Mouse (Mus musculus) neural tube, embryonic 14.5 days (tissue): ENCODE results near the gene Snx29. TPM values are rescaled to one million over a fixed set of nuclear protein-coding genes. Genes with fewer than 3 reads are reported as not detected.

ENCODE experiments used
- ATAC-seq: fragments of 200-750 bp; cut with Nextera tagmentation; 2 replicates; pipeline ENCODE4 v1.8.0; 2017; ENCODE audit warnings: low read depth, mild to moderate bottlenecking, moderate TSS enrichment, moderate library complexity
- H3K27ac ChIP-seq: fragments of 300-500 bp; sonication (generic); 2 replicates; pipeline ENCODE4 v1.5.1; 2014; ENCODE audit warnings: low read depth, mild to moderate bottlenecking, control low read depth, low read length, moderate library complexity, mixed read lengths
- H3K27me3 ChIP-seq: fragments of 300-500 bp; sonication (generic); 2 replicates; pipeline ENCODE4 v1.6.1; 2014; ENCODE audit warnings: low read length; ENCODE audit not compliant: control insufficient read depth, insufficient read depth
- H3K36me3 ChIP-seq: fragments of 300-500 bp; sonication (generic); 2 replicates; pipeline ENCODE4 v1.6.1; 2014; ENCODE audit warnings: low read length, mixed read lengths; ENCODE audit not compliant: control insufficient read depth, insufficient read depth
- H3K4me1 ChIP-seq: fragments of 300-500 bp; sonication (generic); 2 replicates; pipeline ENCODE4 v1.6.1; 2014; ENCODE audit warnings: low read length; ENCODE audit not compliant: control insufficient read depth, insufficient read depth
- H3K4me2 ChIP-seq: fragments of 300-500 bp; sonication (generic); 2 replicates; pipeline ENCODE4 v1.6.1; 2014; ENCODE audit warnings: mild to moderate bottlenecking, low read depth, low read length, control low read depth
- H3K4me3 ChIP-seq: fragments of 300-500 bp; sonication (generic); 2 replicates; pipeline ENCODE4 v1.5.1; 2014; ENCODE audit warnings: low read depth, low read length, control low read depth, mixed read lengths
- H3K9ac ChIP-seq: fragments of 300-500 bp; sonication (generic); replicated peaks from 2 replicates; pipeline ENCODE4 v1.6.1; 2014; ENCODE audit warnings: low read depth, mild to moderate bottlenecking, control low read depth, low read length, mixed read lengths
- H3K9me3 ChIP-seq: fragments of 300-500 bp; sonication (generic); 2 replicates; pipeline ENCODE4 v1.6.1; 2016; ENCODE audit warnings: low read length; ENCODE audit not compliant: control insufficient read depth
- WGBS: fragments of 180-500 bp; shearing (Covaris S2); extraction: QIAGEN DNeasy Blood & Tissue Kit; methylation state at CpG from one replicate; pipeline ENCODE4 v1.1.7; 2014; 5-methylcytosine and 5-hydroxymethylcytosine counted together
- polyA plus RNA-seq: library from polyadenylated mRNA; unstranded; fragments of >200 nt; fragmentation: Nextera tagmentation; extraction: Ambion mirVana; gene quantifications from 2 replicates; pipeline ENCODE4 v1.2.1, GENCODE M21; 2014

Snx29 gene
- polyA plus RNA-seq, 1 experiment from 2014 or later, result 21.5 TPM

DNA sequence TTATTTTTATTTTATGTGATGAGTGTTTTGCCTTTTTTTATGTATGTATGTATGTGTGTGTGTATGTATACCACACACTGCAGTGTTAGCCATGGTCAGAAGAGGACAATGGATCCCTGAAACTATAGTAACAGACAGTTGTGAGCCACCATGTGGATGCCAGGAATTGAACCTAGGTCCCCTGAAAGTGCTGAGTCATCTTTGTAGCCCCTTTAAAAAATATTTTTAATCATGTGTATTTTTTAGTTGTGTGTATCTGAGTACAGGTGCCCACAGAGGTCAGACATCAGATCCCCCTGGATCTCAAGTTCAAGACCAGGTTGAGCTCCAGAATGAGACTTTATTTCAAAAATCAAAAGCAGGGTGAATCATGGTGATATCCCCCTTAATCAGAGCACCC, 19.0 kb upstream of the Snx29 start:
- Histone ChIP-seq H3K4me1 (no peaks in the 10 kb centered on the region), H3K4me2 (no peak overlapping the region), H3K36me3 (no peaks in the 10 kb centered on the region), H3K9ac (no peak overlapping the region), H3K27ac (no peak overlapping the region), H3K9me3 (no peaks in the 10 kb centered on the region), H3K27me3 (no peaks in the 10 kb centered on the region), H3K4me3 (no peak overlapping the region)
- ATAC-seq, result no peak

DNA sequence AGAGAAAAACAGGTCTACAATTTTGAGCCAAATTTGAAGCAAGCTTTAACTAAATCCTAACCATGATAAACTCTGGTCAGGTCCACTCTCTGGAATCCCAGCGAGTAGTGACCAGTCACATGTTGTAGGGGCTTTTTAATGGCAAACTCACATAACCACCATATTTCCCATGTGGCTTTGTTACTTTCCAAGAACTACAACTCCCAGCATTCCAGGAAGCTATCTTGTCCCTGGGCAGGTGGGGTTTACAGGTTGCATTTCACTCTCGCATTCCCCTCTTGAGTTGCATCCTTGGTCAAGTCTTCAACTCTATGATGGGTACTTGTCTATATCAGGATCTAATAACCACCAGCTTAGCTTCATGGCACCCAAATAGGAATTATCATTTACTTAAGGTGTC, 17.2 kb upstream of the Snx29 start:
- Histone ChIP-seq H3K4me3 (no peak overlapping the region), H3K4me2 (no peak overlapping the region), H3K27me3 (no peaks in the 10 kb centered on the region), H3K27ac (no peak overlapping the region), H3K36me3 (no peaks in the 10 kb centered on the region), H3K4me1 (no peaks in the 10 kb centered on the region), H3K9me3 (no peaks in the 10 kb centered on the region), H3K9ac (no peak overlapping the region)
- WGBS, result 96% methylated on average over 2 of the region's 2 CpGs
- ATAC-seq, result no peak

- 80% methylated on average over 7 of the region's 7 CpGs for WGBS
- no peak within 1 kb of the TSS for H3K4me2 ChIP-seq
- no peaks in the 10 kb centered on the region for H3K36me3 ChIP-seq
- H3K4me1 ChIP-seq, result no peaks in the 10 kb centered on the region
- H3K4me3 ChIP-seq, result no peak within 1 kb of the TSS
- H3K27ac ChIP-seq, result no peak within 1 kb of the TSS
- H3K9me3 ChIP-seq, result no peaks in the 10 kb centered on the region
- no peaks in the 10 kb centered on the region for H3K27me3 ChIP-seq
- H3K9ac ChIP-seq, result no peak within 1 kb of the TSS
- no peak for ATAC-seq
Measured at GRCm38 (mm10) chr16:11313512-11313911, 9.2 kb upstream of the Snx29 start, which contains the start of gene Tnfrsf17. Tnfrsf17 (plus strand) TSS chr16:11313812.

- WGBS, result 89% methylated on average over 5 of the region's 5 CpGs
- Histone ChIP-seq H3K36me3 (no peaks in the 10 kb centered on the region), H3K4me2 (no peak overlapping the region), H3K4me1 (no peaks in the 10 kb centered on the region), H3K9me3 (no peaks in the 10 kb centered on the region), H3K27ac (no peak overlapping the region), H3K27me3 (no peaks in the 10 kb centered on the region), H3K4me3 (no peak overlapping the region), H3K9ac (no peak overlapping the region)
- ATAC-seq, result no peak
Measured at GRCm38 (mm10) chr16:11315786-11316320, 6.9 kb upstream of the Snx29 start.

DNA sequence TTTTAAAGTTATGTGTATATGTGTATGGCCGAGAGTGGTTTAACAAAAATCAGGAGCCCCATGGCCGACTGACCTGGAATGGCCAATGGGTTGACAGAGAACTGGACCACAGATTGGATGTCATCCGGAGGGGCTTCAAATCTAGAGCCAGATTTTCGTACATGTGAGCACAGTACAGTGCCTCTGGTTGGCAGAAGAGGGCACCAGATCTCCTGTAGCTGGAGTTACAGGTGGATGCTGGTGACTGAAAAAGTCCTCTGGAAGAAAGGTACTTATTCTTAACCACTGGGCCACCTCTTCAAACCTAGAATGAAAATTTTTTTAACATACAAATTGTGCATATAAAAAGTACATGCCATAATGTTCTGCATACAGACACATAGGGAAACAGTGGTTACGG, 6.0 kb upstream of the Snx29 start:
- H3K9me3 ChIP-seq, result no peaks in the 10 kb centered on the region
- whole genome bisulfite sequencing, result 77% methylated on average over 5 of the region's 5 CpGs
- no peaks in the 10 kb centered on the region for H3K36me3 ChIP-seq
- H3K27ac ChIP-seq, result no peak overlapping the region
- no peak overlapping the region for H3K9ac ChIP-seq
- H3K27me3 ChIP-seq, result no peaks in the 10 kb centered on the region
- no peak overlapping the region for H3K4me3 ChIP-seq
- no peaks in the 10 kb centered on the region for H3K4me1 ChIP-seq
- ATAC-seq, result no peak
- H3K4me2 ChIP-seq, result no peak overlapping the region

DNA sequence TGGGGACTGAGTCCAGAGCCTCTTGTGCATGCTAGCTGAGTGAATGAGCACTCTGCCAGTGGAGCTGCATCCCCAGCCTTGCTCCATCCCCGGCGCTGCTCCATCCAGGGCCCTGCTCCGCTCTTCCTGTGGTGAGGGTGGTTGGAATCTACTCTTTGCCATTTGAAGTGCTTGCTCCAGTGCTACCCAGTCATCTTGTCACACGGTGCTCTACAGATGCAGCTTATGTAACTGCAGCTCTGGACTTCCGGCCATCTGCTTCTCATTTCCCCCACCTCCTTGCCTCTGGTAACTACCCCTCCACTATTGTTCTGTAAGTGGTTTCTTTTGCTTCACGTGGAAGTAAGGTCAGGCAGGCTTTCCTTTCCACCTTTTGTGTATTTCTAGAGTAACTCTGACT, 5.4 kb upstream of the Snx29 start:
- H3K27me3 ChIP-seq, result no peaks in the 10 kb centered on the region
- H3K9me3 ChIP-seq, result no peaks in the 10 kb centered on the region
- no peak overlapping the region for H3K9ac ChIP-seq
- H3K4me2 ChIP-seq, result no peak overlapping the region
- 65% methylated on average over 6 of the region's 6 CpGs for whole genome bisulfite sequencing
- H3K4me1 ChIP-seq, result no peaks in the 10 kb centered on the region
- no peaks in the 10 kb centered on the region for H3K36me3 ChIP-seq
- H3K4me3 ChIP-seq, result no peak overlapping the region
- no peak overlapping the region for H3K27ac ChIP-seq
- no peak for ATAC-seq

GRCm38 (mm10) chr16:11323324-11324051, 780 bp downstream of the Snx29 start:
- 3% methylated on average over 17 of the region's 17 CpGs for whole genome bisulfite sequencing
- ATAC-seq, result peak; percentile 34

DNA sequence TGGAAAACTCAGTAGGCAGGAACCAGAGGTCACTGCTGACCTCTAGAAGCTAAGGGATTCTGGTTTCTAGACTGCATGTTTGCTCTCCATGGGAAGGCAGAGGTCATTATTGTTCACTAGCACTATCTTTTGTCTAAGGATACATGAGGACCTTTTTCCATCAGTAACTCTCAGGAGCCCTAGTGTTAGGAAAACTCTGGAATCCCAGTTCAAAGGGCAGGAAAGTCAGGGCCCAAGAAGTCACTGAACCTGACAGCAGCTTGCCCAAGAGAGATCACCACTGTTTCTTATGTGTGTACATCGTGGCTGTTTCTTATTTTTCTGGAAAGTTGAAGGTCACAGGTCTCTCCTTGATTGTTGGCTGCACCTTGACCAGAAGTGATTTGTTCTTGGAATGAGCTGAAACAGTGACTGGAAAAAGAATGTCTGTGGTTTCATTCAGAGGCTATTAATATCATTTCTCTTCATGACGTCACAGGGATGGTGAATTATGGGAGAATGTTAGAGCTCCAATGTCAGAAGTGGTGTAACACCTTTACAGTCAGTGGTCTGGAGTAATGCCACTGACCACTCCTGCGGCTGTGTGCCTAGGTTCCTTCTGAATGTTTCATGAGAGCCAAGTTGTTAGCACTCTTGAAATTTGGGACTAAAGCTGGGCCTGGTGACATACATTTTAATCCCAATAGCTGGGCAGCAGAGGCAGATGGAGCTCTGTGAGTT, 7.5 kb downstream of the Snx29 start:
- WGBS, result 89% methylated on average over 3 of the region's 3 CpGs
- Histone ChIP-seq H3K27me3 (no peaks in the 10 kb centered on the region), H3K9ac (no peak overlapping the region), H3K9me3 (no peaks in the 10 kb centered on the region), H3K4me3 (no peak overlapping the region), H3K27ac (no peak overlapping the region), H3K4me1 (no peaks in the 10 kb centered on the region), H3K36me3 (no peaks in the 10 kb centered on the region), H3K4me2 (no peak overlapping the region)
- no peak for ATAC-seq

More at GRCm38 (mm10) chr16:11323324-11324051, 780 bp downstream of the Snx29 start:
- peak overlapping the region; percentile 86 for H3K9ac ChIP-seq
- no peaks in the 10 kb centered on the region for H3K27me3 ChIP-seq
- H3K36me3 ChIP-seq, result no peaks in the 10 kb centered on the region
- H3K4me1 ChIP-seq, result peaks cover 5% of the 10 kb centered on the region; the same call in 1 of the 2 replicates
- peak overlapping the region; percentile 92 for H3K4me2 ChIP-seq
- peak overlapping the region; percentile 87 for H3K27ac ChIP-seq
- H3K9me3 ChIP-seq, result no peaks in the 10 kb centered on the region
- H3K4me3 ChIP-seq, result peak overlapping the region; percentile 80

DNA sequence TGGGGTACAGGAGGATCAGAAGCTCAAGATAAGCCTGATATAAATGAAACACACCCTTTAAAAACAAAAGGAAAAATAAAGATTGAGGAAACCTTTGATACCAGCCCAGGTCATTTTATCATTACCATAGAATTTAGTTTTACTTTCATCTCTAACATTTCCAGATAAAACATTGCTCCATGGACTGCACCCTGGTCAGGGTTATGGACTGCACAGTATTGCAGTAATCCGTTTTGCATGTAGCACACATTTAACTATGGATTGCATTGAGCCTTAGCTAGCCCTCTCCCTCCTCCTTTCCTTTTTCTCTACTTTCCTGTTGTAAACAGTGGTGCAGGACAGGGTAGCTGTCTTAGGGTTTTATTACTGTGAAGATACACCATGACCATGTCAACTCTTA, 8.3 kb downstream of the Snx29 start:
- Histone ChIP-seq H3K4me3 (no peak overlapping the region), H3K4me1 (no peaks in the 10 kb centered on the region), H3K9me3 (no peaks in the 10 kb centered on the region), H3K27ac (no peak overlapping the region), H3K4me2 (no peak overlapping the region), H3K27me3 (no peaks in the 10 kb centered on the region), H3K36me3 (no peaks in the 10 kb centered on the region), H3K9ac (no peak overlapping the region)
- 91% methylated on average over 1 of the region's 1 CpGs for WGBS
- ATAC-seq, result no peak
